Mouse (Mus musculus): ENCODE data around the gene Gm20388.

The Gm20388 gene

GRCm38 (mm10) chr8:121740721-121741120, 1830.1 kb downstream of the Gm20388 start:
- DNase-seq (ENCODE audit: low spot score), result no peak

- no peak for DNase-seq (ENCODE audit: low spot score)
Observed at GRCm38 (mm10) chr8:121749501-121749900, 1838.9 kb downstream of the Gm20388 start.

GRCm38 (mm10) chr8:121750512-121750911, 1839.9 kb downstream of the Gm20388 start:
- DNase-seq (ENCODE audit: low spot score), result no peak

DNA sequence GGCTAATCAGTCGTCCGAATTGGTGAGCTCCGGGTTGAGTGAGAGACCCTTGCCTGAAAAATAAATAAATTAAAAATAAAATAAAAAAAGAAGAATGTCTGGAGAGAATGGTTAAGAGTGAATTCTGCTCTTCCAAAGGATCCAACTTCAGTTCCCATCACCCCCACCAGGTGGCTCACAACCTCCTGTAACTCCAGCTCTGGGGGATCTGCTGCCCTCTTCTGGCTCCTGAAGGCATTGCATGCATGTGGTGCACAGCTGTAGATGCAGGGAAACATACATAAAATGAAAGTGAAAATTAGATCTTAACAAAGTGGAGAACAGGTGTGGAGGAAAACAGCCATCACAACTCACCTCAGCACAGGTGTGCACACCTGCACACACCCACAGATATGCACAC, 1840.8 kb downstream of the Gm20388 start:
- peak; percentile 28 for DNase-seq (ENCODE audit: low spot score)

- DNase-seq (ENCODE audit: low spot score), result no peak
Observed at GRCm38 (mm10) chr8:121758470-121758869, 1847.8 kb downstream of the Gm20388 start.

GRCm38 (mm10) chr8:121760484-121760883, 1849.8 kb downstream of the Gm20388 start:
- no peak for DNase-seq (ENCODE audit: low spot score)

GRCm38 (mm10) chr8:121761480-121761879, 1850.8 kb downstream of the Gm20388 start:
- DNase-seq (ENCODE audit: low spot score), result no peak

DNA sequence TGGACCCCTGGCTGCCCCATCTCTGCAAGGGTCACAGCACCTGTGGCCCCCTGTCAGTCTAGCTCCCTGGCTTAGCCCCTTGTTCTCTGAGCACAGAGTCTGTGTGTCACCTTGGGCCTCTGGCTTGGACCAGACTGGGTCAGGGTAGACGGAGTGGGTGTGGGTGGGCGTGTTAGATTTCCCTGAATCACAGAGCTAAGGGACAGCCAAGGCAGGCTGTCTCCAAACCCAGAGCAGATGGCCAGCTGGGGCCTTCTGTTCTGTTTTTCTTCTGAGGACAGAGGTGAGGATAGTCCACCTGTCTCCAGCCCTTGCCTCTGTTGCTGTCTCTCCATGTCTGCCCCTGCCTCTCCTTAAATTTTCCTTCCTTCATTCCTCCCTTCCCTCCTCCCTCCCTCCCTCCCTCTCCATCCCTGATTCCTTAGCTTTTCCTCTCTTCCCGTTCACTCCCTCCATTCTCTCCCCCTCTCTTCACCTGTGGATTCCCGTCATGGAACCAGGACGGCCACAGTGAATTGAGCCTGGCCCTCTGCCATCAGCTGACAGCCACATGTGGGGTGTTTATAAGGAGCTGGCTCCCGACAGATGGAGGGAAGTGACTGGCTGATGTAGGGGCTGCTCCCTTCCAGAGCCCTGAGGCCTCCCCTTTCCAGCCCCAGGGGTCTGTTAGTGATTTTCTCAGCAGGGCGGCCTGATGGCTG, 1852.5 kb downstream of the Gm20388 start:
- DNase-seq (ENCODE audit: low spot score), result no peak

DNA sequence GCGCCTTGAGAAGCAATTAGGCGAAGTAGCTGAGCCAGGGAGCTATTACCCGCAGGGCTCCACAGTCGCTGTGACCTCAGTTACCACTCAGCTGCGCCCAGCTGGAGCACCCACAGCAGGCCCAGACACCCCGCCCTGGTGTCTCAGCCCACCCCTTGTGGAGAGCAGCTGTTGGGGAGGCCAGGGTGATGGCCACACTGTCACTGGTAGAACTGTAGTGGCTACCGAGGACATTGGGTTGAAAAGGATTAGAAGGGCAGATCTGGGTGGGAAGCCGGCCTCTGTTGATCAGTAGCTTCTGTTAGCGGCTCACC, 1853.0 kb downstream of the Gm20388 start:
- DNase-seq (ENCODE audit: low spot score), result no peak

GRCm38 (mm10) chr8:121765594-121766138, 1855.0 kb downstream of the Gm20388 start:
- DNase-seq (ENCODE audit: low spot score), result no peak

DNA sequence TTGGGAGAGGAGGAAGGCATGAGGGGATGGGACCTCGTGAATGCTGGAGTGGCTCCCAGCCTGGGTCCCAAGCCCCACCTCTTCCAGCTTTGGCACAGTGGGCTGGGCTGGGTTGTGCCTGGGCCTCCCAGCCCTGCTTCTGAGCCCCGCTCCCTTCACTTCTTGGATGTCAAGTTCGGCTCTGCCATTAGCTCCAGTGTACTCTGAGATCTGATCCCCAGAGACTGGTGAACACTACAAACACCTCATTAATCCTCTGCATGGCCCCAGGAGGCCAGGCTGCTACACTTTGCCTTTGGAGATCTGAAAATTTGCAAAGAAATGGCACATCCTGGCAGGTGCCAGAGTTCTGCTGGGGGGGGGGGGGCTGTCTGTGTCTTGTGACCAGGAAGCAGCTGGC, 1858.5 kb downstream of the Gm20388 start:
- no peak for DNase-seq (ENCODE audit: low spot score)

DNA sequence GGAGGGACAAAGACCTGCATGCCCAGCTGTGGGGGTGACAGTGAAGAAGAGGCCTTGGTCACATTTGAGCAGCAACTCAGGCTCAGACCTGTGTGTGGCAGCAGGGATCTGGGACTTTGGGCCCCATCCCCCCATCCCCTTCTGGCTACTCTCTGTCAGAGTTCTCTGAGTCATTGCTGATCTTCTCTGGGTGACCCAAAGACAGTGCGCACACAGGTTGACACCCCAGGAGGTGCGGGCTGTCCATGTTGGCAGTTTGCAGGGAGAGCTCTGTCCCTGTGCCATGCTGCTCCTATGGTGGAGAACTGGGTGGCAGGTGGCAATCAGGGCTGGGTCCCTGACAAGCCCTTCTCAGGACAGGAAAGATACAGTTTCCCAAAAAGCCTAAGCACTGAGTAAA, 1859.0 kb downstream of the Gm20388 start:
- DNase-seq (ENCODE audit: low spot score), result no peak

- no peak for DNase-seq (ENCODE audit: low spot score)
Observed at GRCm38 (mm10) chr8:121770845-121771752, 1860.5 kb downstream of the Gm20388 start.

- DNase-seq (ENCODE audit: low spot score), result no peak
Observed at GRCm38 (mm10) chr8:121773876-121774275, 1863.2 kb downstream of the Gm20388 start.

- no peak for DNase-seq (ENCODE audit: low spot score)
Observed at GRCm38 (mm10) chr8:121782493-121782892, 1871.9 kb downstream of the Gm20388 start.

DNA sequence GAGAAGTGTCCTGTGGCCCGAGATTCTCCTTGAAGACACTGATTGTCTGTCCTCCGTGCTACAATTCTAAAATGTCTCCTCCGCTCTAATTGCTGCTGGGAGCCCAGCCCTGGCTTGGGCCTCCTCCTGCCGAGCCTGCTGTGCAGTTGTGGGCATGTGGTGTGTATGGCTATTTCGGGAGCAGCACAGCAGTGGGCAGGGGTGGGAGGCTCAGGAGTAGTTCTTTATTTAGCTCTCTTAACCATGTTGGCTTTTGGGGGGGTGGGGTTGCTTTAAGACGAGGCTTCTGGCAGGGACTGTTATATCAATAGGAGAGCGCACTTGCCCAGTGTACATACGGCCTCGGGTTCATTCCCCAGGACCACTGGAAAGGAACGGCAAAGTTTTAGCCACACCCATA, 1875.9 kb downstream of the Gm20388 start:
- DNase-seq (ENCODE audit: low spot score), result no peak

- no peak for DNase-seq (ENCODE audit: low spot score)
Observed at GRCm38 (mm10) chr8:121788786-121789185, 1878.1 kb downstream of the Gm20388 start.

DNA sequence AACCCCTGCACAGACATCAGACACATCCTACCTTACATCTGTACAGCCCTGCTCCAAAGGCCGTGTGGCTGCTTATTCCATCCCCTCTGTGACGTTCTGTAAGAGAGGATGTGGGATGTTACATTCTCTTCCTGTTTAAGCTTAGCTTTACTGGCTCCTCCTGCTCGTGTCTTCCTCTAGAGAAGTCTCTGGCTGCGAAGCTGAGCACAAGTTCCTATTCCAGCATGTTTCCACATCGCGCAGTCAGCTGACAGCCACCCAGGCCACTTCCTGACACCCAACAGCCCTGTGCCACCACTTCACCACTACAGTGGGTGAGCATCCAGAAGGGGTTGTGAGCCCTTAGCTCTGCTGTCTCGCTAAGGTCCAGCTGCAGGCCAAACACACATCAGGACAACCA, 1881.5 kb downstream of the Gm20388 start:
- no peak for DNase-seq (ENCODE audit: low spot score)

- no peak for DNase-seq (ENCODE audit: low spot score)
Observed at GRCm38 (mm10) chr8:121792627-121793026, 1882.0 kb downstream of the Gm20388 start.

DNA sequence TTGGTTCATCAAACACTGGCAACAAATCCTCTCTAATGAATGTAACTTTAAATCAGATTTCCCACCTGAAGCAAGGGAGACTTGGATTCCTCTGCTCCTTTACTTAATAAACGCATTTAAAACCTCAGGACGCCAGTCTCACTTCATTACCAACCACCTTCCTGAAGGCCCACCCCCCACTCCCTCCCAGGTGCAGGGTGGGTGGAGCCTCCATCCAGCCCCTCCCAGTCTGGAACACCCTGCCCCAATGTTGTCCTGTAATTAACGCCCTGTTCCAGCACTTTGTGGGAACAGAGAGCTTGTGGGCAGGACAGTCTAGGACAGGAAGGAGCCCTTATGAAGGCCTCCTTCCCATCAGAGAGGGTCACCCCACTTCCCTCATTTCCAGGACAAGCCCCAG, 1883.5 kb downstream of the Gm20388 start:
- no peak for DNase-seq (ENCODE audit: low spot score)

GRCm38 (mm10) chr8:121795461-121795860, 1884.8 kb downstream of the Gm20388 start:
- no peak for DNase-seq (ENCODE audit: low spot score)

DNA sequence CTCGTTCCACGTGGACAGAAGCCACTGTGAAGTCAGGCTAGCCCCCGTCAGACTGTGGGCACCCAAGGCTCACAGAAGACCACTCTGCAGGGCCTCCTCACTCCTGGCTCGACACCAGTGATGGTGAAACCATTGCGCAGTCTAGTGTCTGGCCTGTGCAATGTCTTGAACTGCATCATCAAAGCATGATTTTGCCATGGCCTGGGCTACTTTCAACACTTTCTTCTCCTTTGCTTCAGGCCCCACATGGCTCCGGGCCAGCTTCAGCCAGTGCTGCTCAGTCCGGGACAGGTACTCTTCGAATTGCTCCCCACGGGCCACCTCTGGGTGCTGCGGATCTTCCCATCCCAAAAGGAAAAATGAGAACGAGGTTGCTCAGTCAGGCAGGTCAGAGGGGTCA, 1885.8 kb downstream of the Gm20388 start:
- no peak for DNase-seq (ENCODE audit: low spot score)

GRCm38 (mm10) chr8:121798401-121798800, 1887.8 kb downstream of the Gm20388 start:
- no peak for DNase-seq (ENCODE audit: low spot score)

All from urinary bladder, postnatal 25 days (tissue).